Mouse (Mus musculus) heart, embryonic 10.5 days (tissue): Measurements from ENCODE around the gene Gm5460. TPM values are rescaled to one million over a fixed set of nuclear protein-coding genes. Genes with fewer than 3 reads are reported as not detected.

Experiments used
- DNase-seq: peaks from one replicate; pipeline ENCODE4 v3.0.0-alpha.2; 2017; ENCODE audit warnings: low spot score
- H3K27ac ChIP-seq: fragments of 300-500 bp; sonication (generic); 2 replicates; pipeline ENCODE4 v1.5.1; 2016; ENCODE audit warnings: mild to moderate bottlenecking
- H3K27me3 ChIP-seq: fragments of 300-500 bp; sonication (generic); 2 replicates; pipeline ENCODE4 v1.6.1; 2016; ENCODE audit warnings: mild to moderate bottlenecking; ENCODE audit not compliant: poor library complexity, insufficient read depth, severe bottlenecking
- H3K36me3 ChIP-seq: fragments of 300-500 bp; sonication (generic); 2 replicates; pipeline ENCODE4 v1.6.1; 2016; ENCODE audit warnings: mild to moderate bottlenecking, moderate library complexity
- H3K4me1 ChIP-seq: fragments of 300-500 bp; sonication (generic); 2 replicates; pipeline ENCODE4 v1.6.1; 2016; ENCODE audit warnings: mild to moderate bottlenecking
- H3K4me3 ChIP-seq: fragments of 300-500 bp; sonication (generic); 2 replicates; pipeline ENCODE4 v1.5.1; 2016; ENCODE audit warnings: mild to moderate bottlenecking, moderate library complexity
- H3K9me3 ChIP-seq: fragments of 300-500 bp; sonication (generic); 2 replicates; pipeline ENCODE4 v1.6.1; 2016; ENCODE audit warnings: mild to moderate bottlenecking, moderate library complexity
- WGBS: fragments of 180-500 bp; shearing (Covaris S2); methylation state at CpG from one replicate; pipeline ENCODE4 v1.1.7; 2016; 5-methylcytosine and 5-hydroxymethylcytosine counted together
- polyA plus RNA-seq: library from polyadenylated mRNA; unstranded; fragments of >200 nt; fragmentation: Nextera tagmentation; extraction: Ambion mirVana; gene quantifications from 2 replicates; pipeline ENCODE4 v1.2.1, GENCODE M21; 2016

Gene Gm5460
- polyA plus RNA-seq, 1 experiment from 2014 or later: not detected

DNA sequence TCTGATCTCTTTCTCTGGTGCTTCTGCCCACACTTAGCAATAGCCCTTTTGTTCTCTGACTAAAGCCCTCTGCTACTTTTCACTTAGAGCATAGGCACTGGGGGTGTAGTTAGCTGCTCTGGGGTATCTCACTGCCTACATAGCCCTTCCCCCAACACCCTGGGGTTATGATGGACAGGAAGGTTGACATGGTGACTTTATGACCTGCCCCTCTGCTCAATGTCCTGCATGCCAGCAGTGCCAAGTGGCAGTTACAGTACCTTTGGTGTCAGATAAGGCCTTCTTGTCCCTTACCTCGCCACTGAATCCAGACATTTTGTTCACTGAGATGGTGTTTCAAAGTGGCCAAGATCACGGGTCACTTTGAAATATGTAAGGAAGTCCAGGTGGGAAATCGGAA lies 1.5 kb upstream of the Gm5460 start, which contains the start of gene Gm30083:
Gene Gm30083, minus strand, starts transcription at position 120 of the 400 bp plus-strand sequence.
- H3K4me1 ChIP-seq: no peaks in the 10 kb centered on the region
- H3K4me3 ChIP-seq: no peak within 1 kb of the TSS
- DNase-seq: no peak
- 78% methylated on average over 3 of the region's 3 CpGs for WGBS
- no peaks in the 10 kb centered on the region for H3K9me3 ChIP-seq
- H3K27me3 ChIP-seq: no peaks in the 10 kb centered on the region
- no peak within 1 kb of the TSS for H3K27ac ChIP-seq
- no peaks in the 10 kb centered on the region for H3K36me3 ChIP-seq

DNA sequence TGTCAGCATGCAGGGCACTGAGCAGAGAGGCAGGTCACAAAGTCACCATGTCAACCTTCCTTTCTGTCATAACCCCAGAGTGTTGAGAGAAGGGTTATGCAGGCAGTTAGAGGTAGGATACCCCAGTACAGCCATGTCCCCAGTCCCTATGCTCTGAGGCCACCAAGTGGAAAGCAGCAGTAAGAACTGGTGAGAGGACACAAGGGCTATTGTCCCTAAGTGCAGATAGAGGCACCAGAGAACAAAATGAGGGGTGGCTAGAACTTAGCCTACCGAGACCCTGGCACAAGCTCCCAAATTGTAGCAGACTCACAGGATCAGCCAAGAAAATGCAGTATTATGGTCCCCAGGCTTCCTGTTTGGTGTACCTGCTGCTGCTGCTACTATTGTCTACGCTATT lies 380 bp downstream of the Gm5460 start:
- DNase-seq: peak; percentile 53
- Histone ChIP-seq H3K27ac (no peak overlapping the region), H3K4me3 (no peak overlapping the region), H3K9me3 (no peaks in the 10 kb centered on the region), H3K36me3 (no peaks in the 10 kb centered on the region), H3K27me3 (no peaks in the 10 kb centered on the region), H3K4me1 (no peaks in the 10 kb centered on the region)
- 79% methylated on average over 2 of the region's 2 CpGs for WGBS

DNA sequence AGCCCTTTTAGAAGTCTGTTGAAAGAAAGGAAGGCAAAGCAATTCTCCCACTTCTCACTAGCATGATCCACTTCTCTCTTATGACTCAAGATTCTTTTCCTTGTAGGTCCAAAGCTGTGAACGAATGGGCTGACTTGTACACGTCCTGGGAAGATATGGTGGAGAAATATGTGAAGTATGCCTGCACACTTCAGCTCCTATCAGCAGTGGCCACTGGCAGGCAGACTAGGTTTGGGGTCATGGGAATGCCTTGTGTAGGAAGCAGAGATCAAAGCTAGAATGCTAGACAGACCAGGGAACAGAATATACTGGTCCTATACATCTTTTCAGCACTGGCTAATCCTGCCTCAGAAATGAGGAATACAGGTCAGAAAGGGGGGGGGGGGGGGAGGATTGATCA lies 10.2 kb downstream of the Gm5460 start:
- Histone ChIP-seq H3K27ac (no peak overlapping the region), H3K9me3 (no peaks in the 10 kb centered on the region), H3K4me1 (peaks cover 7% of the 10 kb centered on the region; the same call in 1 of the 2 replicates), H3K27me3 (no peaks in the 10 kb centered on the region), H3K4me3 (no peak overlapping the region), H3K36me3 (no peaks in the 10 kb centered on the region)
- WGBS: 17% methylated on average over 2 of the region's 2 CpGs
- DNase-seq: peak; percentile 69

DNA sequence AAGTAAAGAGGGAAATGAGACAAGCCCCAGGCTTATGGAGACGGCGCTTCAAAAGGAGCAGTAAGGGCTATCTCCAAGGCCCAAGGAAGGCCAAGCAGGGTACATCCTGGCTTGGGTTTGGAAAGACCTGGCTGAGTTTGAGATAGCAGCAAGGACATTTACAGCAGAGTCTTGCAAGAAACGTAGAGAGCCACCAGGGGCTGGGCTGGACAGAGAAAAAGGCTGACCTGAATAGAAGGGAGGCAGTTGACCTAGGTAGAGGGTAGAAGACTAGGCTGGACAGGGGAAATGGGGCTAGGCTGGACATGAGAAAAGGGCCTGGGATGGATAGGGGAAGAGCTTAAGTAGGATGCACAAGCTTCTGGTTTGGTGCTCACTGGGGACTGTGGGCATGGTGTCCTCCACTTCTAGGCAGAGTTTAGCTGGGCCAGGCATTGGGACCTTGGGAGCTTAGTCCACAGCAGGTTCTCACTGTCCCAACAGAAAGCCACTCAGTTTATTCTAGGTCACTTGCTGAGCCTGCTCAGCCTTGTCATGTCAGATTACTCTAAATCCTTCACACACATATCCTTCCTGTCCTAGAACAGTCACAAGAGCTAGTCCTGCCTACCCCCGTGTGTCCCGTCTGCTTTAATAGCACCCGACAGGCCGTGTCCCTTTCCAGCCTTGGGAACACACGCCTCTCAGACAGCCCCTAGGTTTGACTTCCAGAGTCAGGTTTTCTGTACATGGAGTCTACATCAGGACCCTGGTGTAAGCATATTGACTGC lies 17.5 kb downstream of the Gm5460 start:
- H3K27ac ChIP-seq: no peak overlapping the region
- H3K27me3 ChIP-seq: no peaks in the 10 kb centered on the region
- no peaks in the 10 kb centered on the region for H3K4me1 ChIP-seq
- 79% methylated on average over 8 of the region's 8 CpGs for WGBS
- peak; percentile 71 for DNase-seq
- H3K36me3 ChIP-seq: no peaks in the 10 kb centered on the region
- no peaks in the 10 kb centered on the region for H3K9me3 ChIP-seq
- H3K4me3 ChIP-seq: no peak overlapping the region

DNA sequence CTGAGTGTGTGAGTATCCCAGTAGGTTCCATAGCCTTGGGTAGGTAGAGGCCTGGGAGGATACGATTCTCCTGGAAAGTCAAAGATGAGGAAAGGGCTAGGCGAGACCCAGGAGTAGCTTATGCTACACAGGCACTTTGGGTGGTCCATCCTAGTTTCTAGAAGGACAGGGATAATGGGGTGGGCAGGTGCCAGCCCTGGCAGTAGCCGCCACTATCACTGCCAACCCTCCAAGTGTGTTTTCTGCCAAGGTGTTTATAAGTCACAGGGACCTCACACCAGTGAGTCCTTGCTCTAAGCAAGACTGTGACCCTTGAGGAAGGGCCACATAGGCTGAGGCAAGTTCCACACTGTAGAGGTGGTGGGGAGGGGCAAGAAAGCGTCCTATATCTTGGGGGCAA lies 24.7 kb downstream of the Gm5460 start:
- 78% methylated on average over 4 of the region's 4 CpGs for WGBS

DNA sequence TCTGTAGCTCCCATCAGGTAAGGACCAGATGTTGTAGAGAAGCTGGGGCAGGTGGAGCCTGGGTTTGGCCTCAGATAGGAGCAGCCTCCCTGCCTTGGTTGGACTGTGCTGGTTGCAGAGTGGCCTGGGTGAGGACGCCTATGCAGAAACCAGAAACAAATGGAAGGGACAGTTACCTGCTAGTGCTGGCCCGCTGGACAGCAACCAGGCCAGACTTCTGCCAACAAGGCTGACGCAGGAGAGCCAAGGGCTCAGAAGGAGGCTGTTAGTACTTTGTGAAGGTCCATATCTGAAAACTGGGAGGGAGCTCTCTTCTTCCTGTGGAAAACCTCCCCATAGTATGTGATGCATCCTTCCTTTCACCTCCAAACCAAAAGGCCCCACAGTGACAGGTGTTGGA lies 26.8 kb downstream of the Gm5460 start:
- WGBS: 43% methylated on average over 3 of the region's 3 CpGs
- Histone ChIP-seq H3K4me1 (no peaks in the 10 kb centered on the region), H3K4me3 (no peak overlapping the region)

More for the DNA sequence above, 24.7 kb downstream of the Gm5460 start:
- no peaks in the 10 kb centered on the region for H3K27me3 ChIP-seq
- no peaks in the 10 kb centered on the region for H3K9me3 ChIP-seq
- H3K4me1 ChIP-seq: no peaks in the 10 kb centered on the region
- no peaks in the 10 kb centered on the region for H3K36me3 ChIP-seq
- H3K4me3 ChIP-seq: no peak overlapping the region
- no peak overlapping the region for H3K27ac ChIP-seq
- DNase-seq: no peak

DNA sequence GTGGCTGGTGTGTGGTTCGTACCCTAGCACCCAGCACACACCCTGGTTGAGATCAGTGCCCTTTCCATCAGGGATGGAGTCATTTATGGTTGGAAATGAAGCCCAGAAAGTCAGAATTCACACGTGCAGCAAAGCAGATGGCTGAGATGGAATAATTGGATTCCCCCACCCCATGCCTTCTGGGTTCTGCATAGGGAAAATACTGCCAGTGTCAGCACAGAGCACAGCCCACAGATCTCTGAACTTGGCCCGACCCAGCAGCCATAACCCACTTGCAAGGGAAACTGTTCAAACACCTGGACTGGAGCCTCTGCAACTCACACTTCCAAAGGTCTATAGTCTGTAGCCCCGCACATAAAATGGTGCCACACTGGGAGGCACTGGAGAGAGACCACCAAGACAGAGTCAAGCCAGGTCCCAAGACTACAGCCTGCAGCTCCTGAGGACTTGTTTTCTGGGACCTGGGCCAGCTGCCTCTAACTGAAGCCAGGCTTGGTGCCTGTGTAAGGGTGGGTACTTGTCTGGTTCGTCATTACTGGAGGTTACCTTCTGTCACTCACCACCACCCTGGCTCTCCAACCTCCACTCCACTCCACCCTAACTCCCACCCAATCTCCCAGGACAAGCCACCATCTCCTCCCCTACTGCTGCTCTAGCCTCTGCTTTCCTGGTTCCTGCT lies 33.7 kb downstream of the Gm5460 start:
- Histone ChIP-seq H3K36me3 (no peaks in the 10 kb centered on the region), H3K27ac (no peak overlapping the region), H3K4me1 (no peaks in the 10 kb centered on the region), H3K9me3 (no peaks in the 10 kb centered on the region), H3K27me3 (no peaks in the 10 kb centered on the region), H3K4me3 (no peak overlapping the region)
- WGBS: 71% methylated on average over 5 of the region's 5 CpGs
- no peak for DNase-seq

More for the DNA sequence above, 26.8 kb downstream of the Gm5460 start:
- Histone ChIP-seq H3K9me3 (no peaks in the 10 kb centered on the region), H3K27ac (no peak overlapping the region), H3K36me3 (no peaks in the 10 kb centered on the region), H3K27me3 (no peaks in the 10 kb centered on the region)
- no peak for DNase-seq

DNA sequence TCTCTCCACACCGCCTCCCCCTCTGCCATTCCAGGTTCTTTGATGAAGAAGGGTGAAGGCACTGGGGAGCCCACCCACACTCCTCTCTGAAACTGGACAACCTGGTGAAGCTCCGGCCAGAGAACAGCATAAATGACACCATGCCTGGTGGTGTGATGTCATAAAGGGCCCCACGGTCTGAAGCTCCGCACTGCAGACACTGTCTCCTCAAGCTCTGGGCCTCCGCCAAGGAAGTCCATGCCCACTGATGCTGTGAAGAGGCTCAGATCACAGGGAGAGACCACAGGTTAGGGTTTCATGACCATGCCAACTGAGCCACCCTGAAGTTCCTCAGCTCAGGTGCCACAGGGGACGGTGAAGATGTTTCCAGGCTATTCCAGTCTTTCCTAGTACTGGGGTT lies 36.0 kb downstream of the Gm5460 start, which contains the start of gene Antxrl:
Gene Antxrl, plus strand, starts transcription at position 192 of the 400 bp plus-strand sequence.
- Histone ChIP-seq H3K4me3 (no peak within 1 kb of the TSS), H3K27me3 (no peaks in the 10 kb centered on the region), H3K27ac (no peak within 1 kb of the TSS), H3K36me3 (no peaks in the 10 kb centered on the region), H3K4me1 (no peaks in the 10 kb centered on the region), H3K9me3 (no peaks in the 10 kb centered on the region)
- 86% methylated on average over 6 of the region's 6 CpGs for WGBS
- no peak for DNase-seq

DNA sequence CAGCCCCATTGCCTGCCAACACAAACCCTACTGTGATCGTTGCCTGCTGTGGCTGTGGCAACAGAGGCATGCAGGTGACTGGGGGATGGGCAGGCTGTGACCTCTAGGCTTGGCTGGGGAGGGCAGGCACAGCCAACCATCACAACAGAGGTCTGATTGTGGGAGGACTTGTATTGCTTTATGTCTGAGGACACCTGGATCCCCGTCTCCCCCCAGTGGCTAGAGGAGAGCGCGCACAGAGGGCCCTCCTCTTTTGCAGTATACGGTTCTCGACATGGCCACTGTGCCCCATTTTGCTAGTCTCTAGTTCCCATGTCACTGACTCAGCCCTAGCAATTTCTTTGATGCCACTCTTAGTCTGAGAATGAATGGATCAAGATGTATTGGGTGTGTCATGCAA lies 55.1 kb downstream of the Gm5460 start:
- Histone ChIP-seq H3K4me1 (peaks cover 10% of the 10 kb centered on the region), H3K9me3 (no peaks in the 10 kb centered on the region), H3K27ac (no peak overlapping the region), H3K4me3 (no peak overlapping the region), H3K36me3 (no peaks in the 10 kb centered on the region), H3K27me3 (peaks cover 10% of the 10 kb centered on the region; the same call in 1 of the 2 replicates)
- no peak for DNase-seq
- WGBS: 47% methylated on average over 6 of the region's 6 CpGs

DNA sequence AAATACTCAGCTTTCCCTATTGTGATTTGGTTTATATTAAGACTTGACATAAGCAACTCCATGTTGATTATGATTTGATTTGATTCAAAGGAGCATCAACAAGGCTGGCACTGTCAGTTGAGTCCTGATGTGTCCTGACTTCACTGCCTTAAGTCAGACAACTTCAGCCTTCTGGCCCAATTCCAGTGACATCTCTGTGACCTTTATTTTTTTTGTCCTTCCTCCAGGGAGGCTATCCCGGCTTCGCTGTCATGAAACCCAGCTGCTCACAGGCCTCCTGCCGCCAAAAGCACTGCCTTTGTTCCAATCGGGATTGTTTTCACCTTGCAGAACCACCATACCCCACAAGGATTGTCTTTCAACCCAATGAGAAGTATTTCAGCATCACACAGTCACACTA lies 58.8 kb downstream of the Gm5460 start:
- Histone ChIP-seq H3K36me3 (no peaks in the 10 kb centered on the region), H3K27me3 (0 out of 2 replicates have a peak, but pooled peaks cover 6% of the 10 kb centered on the region), H3K9me3 (no peaks in the 10 kb centered on the region), H3K27ac (no peak overlapping the region), H3K4me1 (peaks cover 13% of the 10 kb centered on the region), H3K4me3 (no peak overlapping the region)
- DNase-seq: no peak
- 41% methylated on average over 4 of the region's 4 CpGs for WGBS

DNA sequence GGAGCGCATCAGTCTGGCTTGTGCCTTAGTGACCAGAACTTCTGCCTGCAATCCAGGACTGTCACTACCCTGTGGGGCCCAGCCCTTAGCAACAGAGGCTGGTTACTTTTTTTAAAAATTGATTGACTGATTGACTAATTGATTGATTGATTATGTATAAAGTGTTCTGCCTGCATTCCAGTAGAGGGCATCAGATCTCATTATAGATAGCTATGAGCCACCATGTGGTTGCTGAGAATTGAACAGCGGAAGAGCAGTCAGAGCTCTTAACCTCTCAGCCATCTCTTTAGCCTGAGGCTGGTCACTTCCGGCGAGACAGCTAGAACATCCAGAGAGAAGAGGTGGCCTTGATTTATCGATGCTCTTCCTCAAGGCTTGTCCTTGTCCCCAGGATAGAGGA lies 60.7 kb downstream of the Gm5460 start:
- H3K27ac ChIP-seq: no peak overlapping the region
- 0 out of 2 replicates have a peak, but pooled peaks cover 14% of the 10 kb centered on the region for H3K27me3 ChIP-seq
- no peak for DNase-seq
- no peaks in the 10 kb centered on the region for H3K9me3 ChIP-seq
- H3K4me3 ChIP-seq: no peak overlapping the region
- 0 out of 2 replicates have a peak, but pooled peaks cover 3% of the 10 kb centered on the region for H3K4me1 ChIP-seq
- H3K36me3 ChIP-seq: no peaks in the 10 kb centered on the region
- 69% methylated on average over 5 of the region's 5 CpGs for WGBS

DNA sequence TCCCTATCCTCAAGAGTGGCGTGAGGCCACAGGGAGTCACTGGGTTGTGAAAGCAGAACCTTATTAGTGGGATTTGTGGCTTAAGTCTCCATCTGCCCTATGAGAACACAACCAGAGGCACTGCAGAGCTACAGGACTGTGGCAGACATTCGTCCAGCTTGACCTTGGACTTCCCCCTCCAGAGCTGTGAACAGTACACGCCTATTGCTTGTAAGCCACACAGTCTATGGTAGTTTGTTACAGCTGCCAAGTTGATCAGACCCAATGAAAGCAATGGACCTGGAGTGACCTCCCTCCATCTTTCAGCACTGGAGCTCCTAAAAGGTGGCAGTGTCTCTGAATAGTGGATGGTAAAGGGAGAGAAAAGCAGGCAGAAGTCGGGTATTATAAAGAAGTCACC lies 61.7 kb downstream of the Gm5460 start:
- H3K36me3 ChIP-seq: no peaks in the 10 kb centered on the region
- H3K4me1 ChIP-seq: 0 out of 2 replicates have a peak, but pooled peaks cover 3% of the 10 kb centered on the region
- no peak overlapping the region for H3K4me3 ChIP-seq
- no peak overlapping the region for H3K27ac ChIP-seq
- peaks cover 23% of the 10 kb centered on the region; the same call in 1 of the 2 replicates for H3K27me3 ChIP-seq
- H3K9me3 ChIP-seq: no peaks in the 10 kb centered on the region
- no peak for DNase-seq
- WGBS: 66% methylated on average over 4 of the region's 4 CpGs

DNA sequence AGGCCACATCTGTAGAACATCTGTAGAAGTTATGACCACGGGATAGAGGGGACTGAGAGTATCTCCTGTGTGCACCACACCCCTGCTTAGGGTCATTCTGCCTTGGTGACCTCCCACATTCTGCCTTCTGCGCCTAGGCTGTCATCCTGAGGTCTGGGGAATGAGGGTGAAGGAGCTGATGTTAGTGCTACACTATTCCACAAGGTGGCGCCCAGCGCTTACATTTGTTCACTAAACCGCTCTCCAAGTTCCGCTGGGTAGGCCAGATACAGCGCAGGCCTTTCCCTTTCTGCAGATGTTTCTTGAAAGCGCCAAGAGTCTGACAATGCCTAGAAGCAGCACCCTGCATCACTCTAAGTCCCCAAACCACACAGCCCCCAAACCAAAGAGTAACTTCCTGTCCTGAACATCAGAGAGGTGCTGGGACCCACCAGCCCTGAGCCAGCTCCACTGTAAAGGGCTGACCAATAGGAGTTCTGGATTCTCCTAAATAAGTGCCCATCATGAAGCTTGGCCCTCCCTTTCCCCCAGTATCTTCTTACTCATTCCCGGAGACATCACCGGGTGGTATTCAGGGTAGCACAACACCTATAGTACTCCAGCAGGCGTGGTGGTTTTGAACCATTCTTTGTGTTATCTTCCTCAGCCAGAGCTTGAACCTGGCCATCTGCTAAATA lies 63.9 kb downstream of the Gm5460 start:
- H3K4me3 ChIP-seq: no peak overlapping the region
- 9% methylated on average over 11 of the region's 11 CpGs for WGBS

More for the DNA sequence above, 63.9 kb downstream of the Gm5460 start:
- peak; percentile 87 for DNase-seq
- Histone ChIP-seq H3K27ac (no peak overlapping the region), H3K27me3 (peaks cover 27% of the 10 kb centered on the region; the same call in 1 of the 2 replicates), H3K36me3 (no peaks in the 10 kb centered on the region), H3K4me1 (0 out of 2 replicates have a peak, but pooled peaks cover 3% of the 10 kb centered on the region), H3K9me3 (no peaks in the 10 kb centered on the region)
